In genomic region chr1:81179725-81180124, GRCm38 (mm10) we compare ENCODE assay signal across 28 mouse cellular contexts.
"Had no signal": no experiment of that assay in that cellular context is flagged by ENCODE, and none has a peak within 500 bp of the region (broad histone marks: within the 10 kb centered on the region; RNA-seq: fewer than 3 reads in every experiment).

No protein-coding gene starts in this region.

- H3K36me3 ChIP-seq: heart, embryonic 10.5 days; heart, embryonic 12.5 days; hindbrain, embryonic 10.5 days; hindbrain, embryonic 12.5 days; kidney, embryonic 15.5 days; limb, embryonic 13.5 days; limb, embryonic 15.5 days; liver, embryonic 12.5 days had no signal

- H3K4me3 ChIP-seq: gastrocnemius, adult 2 months; heart, embryonic 10.5 days; heart, embryonic 12.5 days; hindbrain, embryonic 10.5 days; hindbrain, embryonic 12.5 days; kidney, embryonic 15.5 days; limb, embryonic 13.5 days; limb, embryonic 15.5 days; liver, embryonic 12.5 days had no signal

- H3K4me1 ChIP-seq: heart, embryonic 10.5 days; hindbrain, embryonic 12.5 days; kidney, embryonic 15.5 days; limb, embryonic 13.5 days; limb, embryonic 15.5 days; liver, embryonic 12.5 days had no signal

- H3K4me2 ChIP-seq: heart, embryonic 12.5 days; hindbrain, embryonic 12.5 days; hindbrain, embryonic 14.5 days; kidney, embryonic 15.5 days; limb, embryonic 13.5 days; limb, embryonic 15.5 days; liver, embryonic 12.5 days had no signal

- H3K27ac ChIP-seq: gastrocnemius, adult 2 months; heart, embryonic 10.5 days; hindbrain, embryonic 10.5 days; hindbrain, embryonic 12.5 days; hindbrain, embryonic 14.5 days; kidney, embryonic 15.5 days; kidney, postnatal 0 days; limb, embryonic 13.5 days; limb, embryonic 15.5 days; liver, embryonic 12.5 days; liver, embryonic 14.5 days had no signal

- H3K9me3 ChIP-seq: heart, embryonic 10.5 days; heart, embryonic 12.5 days; hindbrain, embryonic 10.5 days; hindbrain, embryonic 12.5 days; kidney, embryonic 15.5 days; limb, embryonic 13.5 days; limb, embryonic 15.5 days; liver, embryonic 12.5 days had no signal

- ATAC-seq: forebrain, postnatal 0 days; hindbrain, embryonic 16.5 days; inflammation-experienced regulatory T-cells, adult 6 months; intestine, embryonic 16.5 days; liver, embryonic 12.5 days had no signal

- H3K27me3 ChIP-seq: heart, embryonic 12.5 days; hindbrain, embryonic 12.5 days; kidney, embryonic 15.5 days; limb, embryonic 13.5 days; limb, embryonic 15.5 days; liver, embryonic 12.5 days had no signal

- H3K9ac ChIP-seq: forebrain, postnatal 0 days; heart, embryonic 12.5 days; hindbrain, embryonic 12.5 days; hindbrain, embryonic 14.5 days; kidney, embryonic 15.5 days; limb, embryonic 13.5 days; limb, embryonic 15.5 days; liver, embryonic 12.5 days; liver, embryonic 14.5 days had no signal

- DNase-seq: forebrain, postnatal 0 days; gastrocnemius, adult 2 months; gastrocnemius, postnatal 10 days; gastrocnemius, postnatal 25 days; heart, adult 18-20 months; heart, postnatal 10 days; heart, postnatal 4 days; kidney, adult 11 months; kidney, adult 2 months; kidney, adult 9 months; kidney, postnatal 14 days; kidney, postnatal 36 days; layer of hippocampus, adult 9-11 months; layer of hippocampus, postnatal 36 days had no signal
